Mouse (Mus musculus) heart, adult 2 months (tissue): ENCODE data around the gene Ltbr.

Source experiments
- CTCF ChIP-seq: fragments of 200-600 bp; IDR thresholded peaks from 2 replicates; pipeline ENCODE4 v1.8.1; 2022; ENCODE audit warnings: antibody characterized with exemption, mild to moderate bottlenecking, moderate library complexity
- EP300 ChIP-seq: fragments of 200-500 bp; IDR thresholded peaks from 2 replicates; pipeline ENCODE4 v1.6.1; 2011; ENCODE audit warnings: low read depth, low read length, control low read depth; ENCODE audit not compliant: insufficient read depth
- POLR2A ChIP-seq: fragments of 200-500 bp; IDR thresholded peaks from 2 replicates; pipeline ENCODE4 v1.6.1; 2011; ENCODE audit warnings: mild to moderate bottlenecking, low read depth, low read length, control low read depth; ENCODE audit not compliant: insufficient read depth

GRCm38 (mm10) chr6:125351368-125352045, 37.8 kb upstream of the Ltbr start:
- no peak for TF ChIP-seq CTCF
- no peak for TF ChIP-seq EP300
- no peak for TF ChIP-seq POLR2A
